Mouse (Mus musculus) intestine, embryonic 16.5 days (tissue): ENCODE measurements at regions not wholly inside any gene's neighbourhood (a gene's known extent, or its start where the extent isn't known, plus 50 kb on each side); places are given as distances from the start of the nearest gene placed in this dataset.
A peak's percentile ranks its signal among the peaks of the same experiment; 100 is the strongest.

Source experiments
- ATAC-seq: fragments of 200-750 bp; cut with Nextera tagmentation; 2 replicates; pipeline ENCODE4 v1.8.0; 2017; ENCODE audit warnings: moderate TSS enrichment, moderate library complexity
- H3K27ac ChIP-seq: fragments of 300-500 bp; sonication (generic); 2 replicates; pipeline ENCODE4 v1.5.1; 2014; ENCODE audit warnings: mild to moderate bottlenecking, low read length
- H3K27me3 ChIP-seq: fragments of 300-500 bp; sonication (generic); replicated peaks from 2 replicates; pipeline ENCODE4 v1.6.1; 2014; ENCODE audit warnings: low read length, control low read depth, mixed read lengths; ENCODE audit not compliant: control insufficient read depth, insufficient read depth
- H3K36me3 ChIP-seq: fragments of 300-500 bp; sonication (generic); 2 replicates; pipeline ENCODE4 v1.6.1; 2014; ENCODE audit warnings: low read length, control low read depth; ENCODE audit not compliant: control insufficient read depth, insufficient read depth
- H3K4me1 ChIP-seq: fragments of 300-500 bp; sonication (generic); 2 replicates; pipeline ENCODE4 v1.6.1; 2014; ENCODE audit warnings: low read length, control low read depth, mixed read lengths; ENCODE audit not compliant: control insufficient read depth, insufficient read depth
- H3K4me2 ChIP-seq: fragments of 300-500 bp; sonication (generic); 2 replicates; pipeline ENCODE4 v1.6.1; 2014; ENCODE audit warnings: low read depth, low read length, control low read depth
- H3K4me3 ChIP-seq: fragments of 300-500 bp; sonication (generic); 2 replicates; pipeline ENCODE4 v1.5.1; 2014; ENCODE audit warnings: mild to moderate bottlenecking, low read length
- H3K9ac ChIP-seq: fragments of 300-500 bp; sonication (generic); 2 replicates; pipeline ENCODE4 v1.6.1; 2014; ENCODE audit warnings: low read depth, low read length
- H3K9me3 ChIP-seq: fragments of 300-500 bp; sonication (generic); 2 replicates; pipeline ENCODE4 v1.6.1; 2016; ENCODE audit warnings: low read length, control low read depth; ENCODE audit not compliant: control insufficient read depth
- WGBS: fragments of 180-500 bp; shearing (Covaris S2); extraction: QIAGEN DNeasy Blood & Tissue Kit; methylation state at CpG from one replicate; pipeline ENCODE4 v1.1.7; 2014; 5-methylcytosine and 5-hydroxymethylcytosine counted together

DNA sequence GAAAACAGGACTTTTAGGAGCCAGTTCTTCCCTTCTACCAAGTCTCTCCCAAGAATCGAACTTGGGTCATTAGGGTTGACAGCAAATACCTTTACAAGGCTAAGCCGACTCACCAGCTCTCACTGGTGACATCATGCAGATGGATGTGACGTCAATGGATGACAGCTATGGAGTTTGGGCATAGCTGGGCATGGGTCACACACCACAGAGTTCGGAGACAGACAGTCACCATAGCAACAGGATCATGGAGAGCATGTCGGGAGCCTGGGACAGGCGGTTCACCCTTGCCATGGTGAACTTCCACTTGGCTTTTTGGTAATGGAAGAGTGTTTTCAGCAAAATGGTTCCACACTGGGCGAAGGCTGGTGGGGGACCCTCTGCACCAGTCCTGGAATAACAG lies 168.1 kb downstream of the Gadd45g start:
- H3K4me1 ChIP-seq = peaks cover 4% of the 10 kb centered on the region; the same call in 1 of the 2 replicates
- no peaks in the 10 kb centered on the region for H3K36me3 ChIP-seq
- H3K9ac ChIP-seq = no peak overlapping the region
- H3K27me3 ChIP-seq = no peaks in the 10 kb centered on the region
- no peak overlapping the region for H3K4me3 ChIP-seq
- H3K4me2 ChIP-seq = no peak overlapping the region
- WGBS = 75% methylated on average over 7 of the region's 7 CpGs
- no peak for ATAC-seq
- no peaks in the 10 kb centered on the region for H3K9me3 ChIP-seq
- no peak overlapping the region for H3K27ac ChIP-seq

DNA sequence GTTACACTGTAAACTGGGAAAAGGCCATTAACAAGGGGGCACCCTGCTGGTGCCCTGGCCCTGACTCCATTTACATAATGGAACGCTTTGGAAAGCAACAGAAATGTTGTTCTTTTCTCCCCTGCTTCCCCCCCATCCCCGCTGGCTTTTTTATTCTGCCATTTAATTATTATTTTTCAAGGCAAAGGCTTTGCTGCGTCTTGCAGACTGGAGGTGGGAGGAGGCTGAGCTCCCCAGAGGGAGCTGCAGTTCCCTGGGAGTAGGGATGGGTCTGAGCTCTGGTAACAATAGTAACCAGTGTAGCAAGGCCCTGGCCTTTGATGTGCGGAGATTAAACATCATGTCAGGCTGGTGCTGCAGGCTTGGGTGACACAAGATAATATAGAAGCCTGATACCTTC lies 168.6 kb downstream of the Gadd45g start:
- WGBS = 34% methylated on average over 4 of the region's 4 CpGs
- Histone ChIP-seq H3K9ac (no peak overlapping the region), H3K4me2 (no peak overlapping the region), H3K4me3 (no peak overlapping the region), H3K27ac (no peak overlapping the region), H3K27me3 (no peaks in the 10 kb centered on the region), H3K4me1 (peaks cover 4% of the 10 kb centered on the region; the same call in 1 of the 2 replicates), H3K36me3 (no peaks in the 10 kb centered on the region), H3K9me3 (no peaks in the 10 kb centered on the region)
- ATAC-seq = no peak

DNA sequence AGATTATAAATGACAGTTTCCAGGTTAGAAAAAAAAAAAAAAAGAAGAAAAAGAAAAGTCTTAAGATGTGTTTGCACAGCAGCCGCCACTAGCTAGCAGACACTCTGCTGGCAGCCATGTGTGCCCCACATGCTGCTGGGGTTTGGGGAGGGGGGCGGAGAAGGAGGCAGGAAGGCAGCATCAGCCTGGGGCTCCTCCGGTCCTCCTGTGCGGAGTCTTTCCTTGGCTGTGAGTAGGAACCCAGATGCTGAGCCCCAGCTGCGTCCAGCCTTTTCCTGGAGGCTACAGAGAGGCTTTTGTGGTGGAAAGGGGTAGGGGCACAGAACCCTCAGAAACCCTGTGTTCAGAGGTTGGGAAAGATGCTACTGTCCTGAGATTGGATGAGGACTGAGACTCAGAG lies 169.0 kb downstream of the Gadd45g start:
- no peak overlapping the region for H3K4me2 ChIP-seq
- no peaks in the 10 kb centered on the region for H3K9me3 ChIP-seq
- peaks cover 4% of the 10 kb centered on the region; the same call in 1 of the 2 replicates for H3K4me1 ChIP-seq
- WGBS = 46% methylated on average over 5 of the region's 5 CpGs
- no peak overlapping the region for H3K9ac ChIP-seq
- no peak for ATAC-seq
- H3K36me3 ChIP-seq = no peaks in the 10 kb centered on the region
- no peak overlapping the region for H3K4me3 ChIP-seq
- H3K27ac ChIP-seq = no peak overlapping the region
- H3K27me3 ChIP-seq = no peaks in the 10 kb centered on the region

DNA sequence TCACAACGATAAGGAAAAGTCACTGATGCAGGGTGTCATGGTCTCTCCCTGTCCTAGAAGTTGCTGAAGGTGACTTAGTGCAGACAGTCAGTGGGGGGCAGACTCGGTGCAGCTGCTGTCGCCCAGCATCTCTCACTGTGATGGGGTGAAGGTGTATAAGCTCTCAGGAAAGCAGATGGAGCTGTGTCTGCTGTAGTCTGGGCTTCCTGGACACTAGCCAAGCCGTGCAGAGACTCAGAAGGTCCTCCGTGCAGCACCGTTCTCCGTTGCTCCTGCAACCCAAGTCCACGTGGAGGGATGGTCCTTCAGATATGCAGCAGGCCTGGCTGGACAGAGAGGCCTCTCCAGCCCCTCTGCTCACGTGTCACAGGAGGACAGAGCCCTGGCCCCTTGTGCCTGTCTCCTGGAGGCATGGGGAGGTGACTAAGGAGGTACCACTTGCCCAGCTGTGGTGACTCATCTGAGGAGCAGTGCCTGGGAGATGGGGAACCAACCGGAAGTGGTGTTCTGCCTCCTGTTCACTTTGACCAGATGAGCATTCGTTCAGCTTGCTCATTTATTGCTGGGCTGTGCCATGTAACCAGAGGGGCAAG lies 171.2 kb downstream of the Gadd45g start:
- Histone ChIP-seq H3K4me3 (no peak overlapping the region), H3K27ac (no peak overlapping the region), H3K9ac (no peak overlapping the region), H3K36me3 (no peaks in the 10 kb centered on the region), H3K4me2 (no peak overlapping the region), H3K27me3 (no peaks in the 10 kb centered on the region), H3K9me3 (no peaks in the 10 kb centered on the region), H3K4me1 (peaks cover 4% of the 10 kb centered on the region; the same call in 1 of the 2 replicates)
- ATAC-seq = no peak
- WGBS = 59% methylated on average over 11 of the region's 11 CpGs

DNA sequence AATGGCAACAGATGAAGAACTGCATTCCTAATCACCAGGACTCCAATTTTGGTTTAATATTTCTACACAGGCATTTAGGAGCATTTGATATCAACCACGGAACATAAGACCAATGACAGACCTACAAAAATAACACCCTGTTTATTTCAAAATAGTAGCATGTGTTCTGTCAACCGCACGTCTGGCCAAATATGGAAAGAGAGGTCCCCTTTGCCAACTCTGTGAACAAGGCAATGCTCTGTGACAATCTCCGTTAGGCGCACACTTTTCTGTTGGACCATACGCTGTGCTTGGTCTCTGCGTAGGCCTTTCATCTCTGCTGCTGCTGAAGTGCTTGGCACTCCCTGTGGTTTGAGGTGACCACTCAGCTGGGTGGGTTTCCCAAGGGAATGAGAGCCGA lies 173.2 kb downstream of the Gadd45g start:
- no peak overlapping the region for H3K4me3 ChIP-seq
- no peak for ATAC-seq
- no peaks in the 10 kb centered on the region for H3K27me3 ChIP-seq
- no peak overlapping the region for H3K4me2 ChIP-seq
- H3K9ac ChIP-seq = no peak overlapping the region
- H3K4me1 ChIP-seq = peaks cover 15% of the 10 kb centered on the region
- H3K27ac ChIP-seq = no peak overlapping the region
- no peaks in the 10 kb centered on the region for H3K9me3 ChIP-seq
- H3K36me3 ChIP-seq = no peaks in the 10 kb centered on the region
- WGBS = 92% methylated on average over 8 of the region's 8 CpGs

DNA sequence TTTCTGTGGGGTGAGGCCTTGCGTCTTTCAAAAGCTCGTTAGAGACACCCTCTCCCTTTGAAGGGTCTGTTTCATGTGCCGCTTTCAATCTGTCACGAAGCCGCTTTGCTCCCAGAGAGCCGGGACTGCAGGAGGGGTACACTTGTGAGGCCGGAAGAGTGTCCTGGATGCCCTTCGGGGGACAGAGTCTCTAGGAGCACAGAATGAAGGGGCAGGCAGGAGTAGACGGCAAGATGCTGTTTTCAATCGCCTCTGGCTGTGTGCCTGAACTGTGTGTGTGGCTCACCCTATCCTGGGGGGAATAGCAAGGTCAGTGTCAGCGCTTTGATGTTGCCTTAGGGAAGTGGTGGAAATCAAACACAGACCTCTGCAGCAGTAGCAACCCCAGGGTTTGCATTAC lies 174.7 kb downstream of the Gadd45g start:
- H3K9ac ChIP-seq = no peak overlapping the region
- ATAC-seq = no peak
- H3K4me2 ChIP-seq = no peak overlapping the region
- peaks cover 27% of the 10 kb centered on the region for H3K4me1 ChIP-seq
- no peaks in the 10 kb centered on the region for H3K36me3 ChIP-seq
- 52% methylated on average over 11 of the region's 11 CpGs for WGBS
- no peak overlapping the region for H3K27ac ChIP-seq
- H3K27me3 ChIP-seq = no peaks in the 10 kb centered on the region
- no peak overlapping the region for H3K4me3 ChIP-seq
- no peaks in the 10 kb centered on the region for H3K9me3 ChIP-seq

DNA sequence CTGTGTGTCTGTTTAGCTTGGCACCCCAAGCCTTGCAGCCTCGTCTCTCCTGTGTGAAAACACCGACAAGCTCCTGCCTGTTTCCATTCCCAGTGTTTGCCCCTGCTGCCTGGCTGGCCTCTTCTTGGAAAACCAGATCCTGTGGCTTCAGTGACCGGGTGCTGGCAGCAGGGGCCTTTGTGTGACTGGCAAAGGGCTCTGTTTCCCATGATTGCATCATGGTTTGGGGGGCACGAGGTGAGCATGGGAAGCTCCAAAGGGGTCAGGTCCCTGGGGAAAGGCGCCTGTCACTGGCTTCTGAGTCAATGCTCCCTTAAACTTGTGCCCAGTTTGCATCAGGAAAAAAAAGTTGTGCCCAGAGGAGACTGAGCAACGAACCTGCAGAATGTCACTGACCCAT lies 175.3 kb downstream of the Gadd45g start:
- Histone ChIP-seq H3K27ac (no peak overlapping the region), H3K9me3 (no peaks in the 10 kb centered on the region), H3K36me3 (no peaks in the 10 kb centered on the region), H3K4me2 (no peak overlapping the region), H3K4me1 (peaks cover 27% of the 10 kb centered on the region), H3K9ac (no peak overlapping the region), H3K27me3 (no peaks in the 10 kb centered on the region), H3K4me3 (no peak overlapping the region)
- no peak for ATAC-seq
- WGBS = 65% methylated on average over 6 of the region's 6 CpGs

DNA sequence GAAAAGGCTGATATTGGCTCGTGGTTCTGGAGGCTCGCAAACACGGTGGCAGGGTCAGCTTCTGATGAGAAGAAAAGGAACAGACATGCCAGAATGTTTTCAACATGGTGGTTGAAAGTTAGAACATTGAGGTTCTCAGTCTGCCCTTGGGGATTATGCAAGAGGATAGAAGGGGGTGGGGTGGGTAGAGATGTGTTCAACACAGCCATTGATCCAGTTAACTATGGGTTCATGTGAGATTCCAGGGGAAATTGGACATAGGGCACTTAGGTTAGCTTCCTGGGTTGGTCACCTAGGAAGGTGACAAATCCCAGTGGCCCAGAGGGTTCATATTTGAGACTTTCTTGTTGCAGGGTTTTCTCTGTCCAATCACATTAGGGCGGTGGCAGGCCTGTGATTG lies 176.1 kb downstream of the Gadd45g start:
- no peaks in the 10 kb centered on the region for H3K36me3 ChIP-seq
- H3K4me1 ChIP-seq = peaks cover 27% of the 10 kb centered on the region
- H3K9ac ChIP-seq = no peak overlapping the region
- no peak overlapping the region for H3K4me3 ChIP-seq
- WGBS = 84% methylated on average over 4 of the region's 4 CpGs
- no peak for ATAC-seq
- no peaks in the 10 kb centered on the region for H3K9me3 ChIP-seq
- H3K27ac ChIP-seq = no peak overlapping the region
- no peak overlapping the region for H3K4me2 ChIP-seq
- H3K27me3 ChIP-seq = no peaks in the 10 kb centered on the region

DNA sequence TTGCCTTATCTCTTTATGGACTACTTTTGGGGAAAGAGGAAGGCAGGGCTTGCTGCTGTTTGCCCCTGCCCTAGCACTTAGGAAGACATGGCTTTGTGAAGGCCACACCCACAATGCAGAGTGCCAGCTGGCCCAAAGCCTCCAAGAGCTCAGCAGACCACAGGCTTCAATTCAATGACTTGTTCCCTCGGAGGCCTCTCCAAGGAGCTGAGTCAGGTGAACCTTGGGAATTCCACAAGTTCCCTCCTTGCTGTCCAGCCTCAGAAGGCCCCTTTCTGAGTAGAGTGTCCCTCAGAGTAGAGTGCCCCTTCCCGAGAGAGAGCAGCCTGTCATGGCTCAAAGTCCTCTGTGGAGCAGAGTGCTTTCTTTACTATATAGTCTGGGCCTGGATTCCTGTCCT lies 177.9 kb downstream of the Gadd45g start:
- Histone ChIP-seq H3K4me2 (peak overlapping the region; percentile 32), H3K27ac (peak overlapping the region; percentile 95), H3K9me3 (no peaks in the 10 kb centered on the region)

More for the DNA sequence above, 177.9 kb downstream of the Gadd45g start:
- 7% methylated on average over 2 of the region's 2 CpGs for WGBS
- no peaks in the 10 kb centered on the region for H3K36me3 ChIP-seq
- no peak overlapping the region for H3K4me3 ChIP-seq
- peak overlapping the region; percentile 42; the same call in 1 of the 2 replicates for H3K9ac ChIP-seq
- no peaks in the 10 kb centered on the region for H3K27me3 ChIP-seq
- peak; percentile 85 for ATAC-seq
- H3K4me1 ChIP-seq = peaks cover 23% of the 10 kb centered on the region
